Comparison of ENCODE assay signal across 19 mouse cellular contexts in the genomic region with DNA sequence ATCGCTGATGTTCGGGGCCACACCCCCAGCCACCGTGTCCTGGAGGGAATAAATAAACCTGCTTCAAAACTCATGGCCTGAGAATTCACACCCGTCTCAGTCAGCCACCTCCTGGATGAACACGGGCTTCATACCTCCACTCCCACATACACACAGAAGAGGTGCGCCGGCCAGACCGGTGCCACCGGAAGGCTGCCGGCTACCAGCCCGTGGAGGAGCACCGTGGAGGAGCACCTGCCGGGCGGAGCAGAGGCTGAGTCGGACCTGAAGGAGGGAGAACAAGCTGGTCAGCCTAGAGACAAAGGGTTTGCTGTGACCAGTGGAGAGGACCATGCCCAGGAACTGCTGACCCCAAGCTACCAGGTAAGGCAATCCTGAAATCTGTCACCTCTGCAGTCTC. TPM values are rescaled to one million over a fixed set of nuclear protein-coding genes. Genes with fewer than 3 reads are reported as not detected.
"Had no signal": no experiment of that assay in that cellular context is flagged by ENCODE, and none has a peak within 500 bp of the region (broad histone marks: within the 10 kb centered on the region; RNA-seq: fewer than 3 reads in every experiment).

A gene (plus strand): TSS at position 78 of the 400 bp plus-strand sequence.

- DNase-seq: layer of hippocampus, adult 9-11 months; layer of hippocampus, postnatal 36 days; liver; liver, embryonic 13.5 days; liver, postnatal 0 days; lung, postnatal 14 days; spleen, adult 18-20 months; thymus, postnatal 36 days had no signal

- H3K4me1 ChIP-seq: limb, embryonic 12.5 days; lung, embryonic 15.5 days; midbrain, embryonic 15.5 days; neural tube, embryonic 12.5 days had no signal

- H3K9ac ChIP-seq: limb, embryonic 12.5 days; liver, embryonic 13.5 days; liver, postnatal 0 days; lung, embryonic 15.5 days; midbrain, embryonic 15.5 days; neural tube, embryonic 12.5 days had no signal

- H3K27ac ChIP-seq: limb, embryonic 12.5 days; liver, embryonic 13.5 days; lung, embryonic 15.5 days; macrophage; midbrain, embryonic 15.5 days; neural tube, embryonic 12.5 days had no signal

- H3K27me3 ChIP-seq: limb, embryonic 12.5 days; liver, embryonic 13.5 days; lung, embryonic 15.5 days; midbrain, embryonic 15.5 days; neural tube, embryonic 12.5 days had no signal

- ATAC-seq: hindbrain, embryonic 16.5 days; inflammation-experienced regulatory T-cells, adult 6 months; intestine, postnatal 0 days; liver, postnatal 0 days; midbrain, embryonic 15.5 days had no signal

- H3K4me2 ChIP-seq: limb, embryonic 12.5 days; liver, embryonic 13.5 days; lung, embryonic 15.5 days; midbrain, embryonic 11.5 days; midbrain, embryonic 15.5 days; neural tube, embryonic 12.5 days had no signal

- H3K9me3 ChIP-seq: limb, embryonic 12.5 days; liver, embryonic 13.5 days; lung, embryonic 15.5 days; megakaryocyte, embryonic 14.5 days; midbrain, embryonic 15.5 days; neural tube, embryonic 12.5 days had no signal

- H3K4me3 ChIP-seq: limb, embryonic 12.5 days; liver, embryonic 13.5 days; lung, embryonic 15.5 days; megakaryocyte, embryonic 14.5 days; midbrain, embryonic 15.5 days; neural tube, embryonic 12.5 days had no signal

RNA-seq across cellular contexts. Expression of the gene that starts here (rescaled TPM):
- total RNA-seq: monocyte, adult 5-6 weeks had no signal
- polyA plus RNA-seq: inflammation-experienced regulatory T-cells, adult 6 months; intestine, postnatal 0 days; macrophage had no signal
